Mouse (Mus musculus) layer of hippocampus, postnatal 10 days (tissue): ENCODE measurements around the gene Ctr9. TPM values are rescaled to one million over a fixed set of nuclear protein-coding genes. Genes with fewer than 3 reads are reported as not detected.

Experiments
- DNase-seq, 2 experiments: peaks; one replicate each; pipeline ENCODE4 v3.0.0; 2021; ENCODE audit warnings: low spot score in 2 of 2
- total RNA-seq, 2 experiments: library from RNA; stranded (reverse); gene quantifications; 2 replicates each; pipeline ENCODE4 v1.2.3; 2021

The Ctr9 gene
- total RNA-seq, 2 experiments from 2014 or later: 57.3 to 60.5 TPM

DNA sequence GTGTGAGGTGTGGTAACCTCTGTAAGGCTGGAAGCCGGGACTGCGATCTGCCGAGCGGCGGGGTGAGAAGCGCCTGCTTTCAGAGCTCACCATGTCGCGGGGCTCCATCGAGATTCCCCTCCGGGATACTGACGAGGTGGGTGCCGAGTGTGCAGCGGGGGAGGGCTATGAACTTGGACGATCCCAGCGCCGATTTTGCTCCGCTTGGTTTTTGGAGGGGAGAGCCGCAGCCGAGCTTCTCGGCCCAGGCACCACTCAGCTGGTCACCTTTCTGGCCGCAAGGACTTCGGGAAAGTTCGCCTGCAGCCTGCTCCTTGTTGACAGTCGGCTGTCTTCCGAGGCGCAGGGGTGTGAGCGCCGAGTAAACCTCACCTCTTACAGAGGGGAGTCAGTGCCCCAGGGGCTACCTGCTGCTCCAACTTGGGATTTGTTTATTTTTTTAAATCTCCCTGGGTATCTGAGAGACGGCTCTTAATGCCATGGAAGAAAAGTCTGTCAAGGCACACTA, 349 bp downstream of the Ctr9 start:
- DNase-seq: no peak

GRCm38 (mm10) chr7:111048920-111049319, 20.2 kb downstream of the Ctr9 start:
- no peak for DNase-seq

DNA sequence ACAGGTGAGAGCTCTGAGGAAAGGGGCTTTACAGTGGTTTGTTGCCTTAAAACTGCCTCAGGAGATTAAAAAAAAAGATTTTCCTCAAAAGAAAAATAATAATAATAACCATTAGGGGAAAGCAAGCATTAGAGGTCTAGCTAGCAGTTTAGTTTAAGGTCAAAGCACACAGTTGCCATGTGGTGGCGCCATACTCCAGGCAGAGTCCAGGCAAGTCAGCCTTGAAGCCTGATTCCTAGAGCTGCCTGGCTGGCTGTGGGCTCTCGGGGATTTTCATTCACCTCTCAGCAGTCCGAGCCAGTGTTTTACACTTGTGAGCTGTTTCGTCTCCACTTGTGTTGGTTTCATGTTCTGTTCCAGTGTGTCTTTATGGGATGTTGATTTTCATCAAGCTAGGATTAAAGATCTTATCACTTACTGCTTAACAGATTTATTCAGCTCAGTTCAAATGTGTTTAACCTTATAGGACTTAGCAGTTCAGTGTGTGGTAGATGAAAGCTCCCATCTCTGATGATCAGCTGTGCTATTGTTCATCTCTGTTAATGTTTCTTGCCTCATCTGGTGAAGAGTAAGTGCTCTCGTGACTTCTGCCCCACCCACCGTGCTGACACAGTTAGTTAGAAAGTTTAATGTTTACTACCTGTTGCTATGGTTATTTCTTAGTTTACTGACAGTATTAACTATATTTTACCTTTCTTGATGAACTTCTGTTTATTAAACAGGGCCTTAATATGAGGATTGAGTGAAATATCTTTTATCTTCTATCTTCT, 21.1 kb downstream of the Ctr9 start:
- DNase-seq: peak; percentile 66 to 73

DNA sequence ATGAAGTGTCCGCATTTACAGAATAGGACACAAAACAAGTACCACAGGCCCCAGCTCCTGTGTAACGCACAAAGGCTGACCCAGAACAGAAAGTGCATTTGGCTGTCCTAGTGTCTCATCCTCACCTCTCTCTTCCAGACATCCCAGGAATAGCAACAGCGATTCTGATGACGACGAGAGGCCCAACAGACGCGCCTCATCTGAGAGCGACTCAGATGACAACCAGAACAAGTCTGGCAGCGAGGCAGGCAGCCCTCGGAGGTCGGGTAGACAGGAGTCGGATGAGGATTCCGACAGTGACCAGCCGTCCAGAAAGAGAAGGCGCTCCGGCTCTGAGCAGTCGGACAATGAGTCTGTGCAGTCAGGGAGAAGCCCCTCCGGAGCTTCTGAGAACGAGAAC, 26.5 kb downstream of the Ctr9 start:
- DNase-seq: no peak

DNA sequence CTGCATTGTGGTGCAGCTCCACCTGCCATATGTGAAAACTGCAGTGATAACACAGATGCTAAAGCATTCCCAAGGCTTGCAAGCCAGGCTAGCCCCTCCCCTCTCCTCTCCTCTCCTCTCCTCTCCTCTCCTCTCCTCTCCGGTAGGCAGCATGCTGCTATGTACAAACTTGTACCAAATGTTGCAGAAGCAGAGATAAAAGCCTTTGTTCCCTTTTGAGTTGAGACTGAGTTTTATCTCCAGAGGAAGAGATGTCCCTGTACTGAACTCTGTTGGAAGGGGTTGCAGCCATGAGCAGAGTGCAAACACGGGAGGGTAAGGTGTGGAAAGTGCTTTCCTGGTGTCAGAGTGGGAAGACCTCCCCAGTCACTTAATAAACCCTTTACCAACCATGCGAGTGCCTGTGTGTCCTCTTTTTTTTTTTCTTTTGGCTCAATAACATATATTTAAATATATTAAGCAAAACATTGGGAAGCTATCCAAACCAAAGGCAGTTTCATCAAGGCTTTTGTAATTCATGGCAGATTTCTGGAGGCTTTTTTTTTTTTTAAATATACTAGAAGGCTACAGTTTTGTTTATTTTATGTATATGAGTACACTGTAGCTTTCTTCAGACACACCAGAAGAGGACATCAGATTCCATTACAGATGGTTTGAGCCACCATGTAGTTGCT, 27.4 kb downstream of the Ctr9 start:
- no peak for DNase-seq

GRCm38 (mm10) chr7:111059527-111059926, 30.8 kb downstream of the Ctr9 start:
- DNase-seq: no peak

DNA sequence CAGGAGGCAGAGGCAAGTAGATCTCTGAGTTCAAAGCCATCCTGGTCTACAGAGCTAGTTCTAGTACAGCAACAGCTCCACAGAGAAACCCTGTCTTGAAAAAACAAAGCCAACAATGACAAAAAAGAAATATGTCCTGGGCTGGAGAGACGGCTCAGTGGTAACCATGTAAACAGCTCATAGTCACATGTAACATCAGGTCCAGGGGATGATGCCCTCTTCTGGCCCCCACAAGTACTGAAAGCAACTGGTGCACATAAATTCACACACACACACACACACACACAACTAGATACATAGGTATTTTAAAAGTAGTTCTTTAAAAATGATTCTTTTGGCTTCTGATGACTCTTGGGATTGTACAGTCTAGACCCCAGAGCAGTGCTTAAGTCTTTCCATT, 34.2 kb downstream of the Ctr9 start:
- DNase-seq: no peak

GRCm38 (mm10) chr7:111068181-111068580, 39.4 kb downstream of the Ctr9 start:
- no peak for DNase-seq

GRCm38 (mm10) chr7:111069439-111070166, 40.9 kb downstream of the Ctr9 start:
- DNase-seq: no peak

- DNase-seq: no peak
Measured at GRCm38 (mm10) chr7:111070167-111070496, 41.4 kb downstream of the Ctr9 start.

GRCm38 (mm10) chr7:111072410-111072809, 43.7 kb downstream of the Ctr9 start:
- no peak for DNase-seq

- no peak for DNase-seq
Measured at GRCm38 (mm10) chr7:111075288-111075687, 46.5 kb downstream of the Ctr9 start.

DNA sequence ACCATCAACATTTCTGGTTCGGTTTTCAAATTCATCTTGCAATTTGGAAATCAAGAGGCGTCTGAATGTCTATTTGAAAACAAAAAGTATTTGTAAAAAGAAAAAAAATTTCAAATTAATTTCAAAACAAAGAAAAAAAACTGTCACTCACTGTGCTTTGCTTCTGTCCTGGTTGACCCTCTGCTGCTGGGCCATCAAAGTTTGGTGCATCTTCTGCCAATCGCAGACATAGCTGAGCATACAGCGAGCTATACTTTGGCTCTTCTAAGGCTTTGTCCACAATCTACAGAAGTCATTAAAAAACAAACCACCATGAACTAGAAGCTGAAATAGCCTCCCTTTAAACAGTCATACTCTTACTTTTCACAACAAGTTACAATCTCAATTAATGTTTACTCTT, 49.5 kb downstream of the Ctr9 start:
- DNase-seq: no peak

DNA sequence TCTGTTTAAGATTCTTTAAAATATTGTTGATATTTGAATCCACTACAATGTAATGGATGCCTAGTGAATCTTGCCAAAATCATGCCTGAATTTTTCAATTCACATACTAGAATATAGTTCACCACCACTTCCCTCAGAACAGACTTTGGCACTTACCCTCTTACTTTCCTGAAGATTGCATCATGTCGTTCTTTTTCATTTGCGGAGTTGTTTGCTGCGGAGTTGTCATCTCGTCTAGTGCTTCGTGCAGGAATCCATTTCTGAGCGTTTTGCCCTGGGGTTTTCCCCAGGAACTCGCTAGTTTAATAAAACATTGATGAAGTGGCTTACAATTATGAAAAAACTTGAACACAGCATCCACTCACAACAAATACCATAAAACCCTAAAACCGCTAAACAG, 51.3 kb downstream of the Ctr9 start:
- no peak for DNase-seq

GRCm38 (mm10) chr7:111080876-111081275, 52.1 kb downstream of the Ctr9 start:
- DNase-seq: no peak

DNA sequence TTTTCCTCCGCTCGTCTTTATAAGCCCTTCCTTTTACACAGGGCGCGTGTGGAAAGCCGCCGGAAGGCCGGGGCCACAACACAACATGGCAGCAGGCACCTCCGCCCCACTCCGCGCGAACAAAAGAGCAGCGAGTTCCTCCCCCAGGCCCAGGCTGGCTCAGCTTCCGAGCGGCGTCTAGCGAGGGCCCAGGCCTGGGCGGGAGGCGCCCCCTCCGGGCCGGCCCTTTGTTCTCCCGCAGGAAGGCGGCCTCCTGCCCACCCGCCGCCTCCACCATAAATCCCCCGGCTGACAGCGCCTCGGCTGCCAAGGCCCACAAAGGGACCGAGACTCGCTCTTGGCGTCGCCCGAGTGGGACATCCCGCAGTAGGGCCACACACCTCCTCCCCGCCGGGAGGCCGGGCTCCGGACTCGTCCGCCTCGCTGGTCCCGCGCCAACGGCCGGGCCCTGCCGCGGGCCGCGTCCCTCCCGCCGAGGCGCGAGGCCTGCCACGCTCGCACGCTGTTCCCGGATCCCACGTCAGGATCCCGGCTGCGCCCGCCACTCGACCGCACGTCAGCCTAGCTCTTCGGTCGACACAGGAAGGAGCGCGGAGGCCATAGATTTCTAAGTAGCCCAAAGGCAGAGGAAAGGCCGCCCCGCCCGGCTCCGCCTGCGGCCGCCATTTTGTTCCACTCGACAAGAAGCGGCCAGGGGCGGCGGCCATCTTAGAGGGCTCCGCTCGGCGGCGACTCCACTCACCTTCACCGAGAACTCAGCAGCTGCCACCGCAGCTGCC, 53.5 kb downstream of the Ctr9 start:
- DNase-seq: peak; percentile 82 to 85

- peak; percentile 98 for DNase-seq
Measured at GRCm38 (mm10) chr7:111082822-111083732, 54.3 kb downstream of the Ctr9 start, which contains the start of gene Eif4g2. Gene Eif4g2 (minus strand): TSS chr7:111083030.

GRCm38 (mm10) chr7:111083733-111084120, 55.0 kb downstream of the Ctr9 start:
- DNase-seq: no peak

DNA sequence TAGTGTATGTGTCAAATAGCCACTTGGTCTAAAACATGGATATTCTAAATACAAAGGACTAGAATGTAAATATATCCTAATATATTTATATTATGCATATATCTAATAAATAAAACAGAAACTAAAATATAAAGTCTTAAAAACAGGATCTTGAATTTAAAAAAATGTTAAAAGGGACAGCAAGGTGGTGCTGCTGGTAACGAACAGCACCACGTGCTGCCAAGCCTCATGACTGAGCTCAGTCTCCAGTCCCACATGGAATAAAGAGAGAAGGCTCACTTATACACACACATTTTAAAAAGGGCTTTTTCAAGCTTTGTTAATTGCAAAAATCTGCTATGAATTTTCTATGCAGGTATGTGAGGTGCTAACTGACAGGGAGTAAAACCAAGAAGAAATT, 55.7 kb downstream of the Ctr9 start:
- no peak for DNase-seq

- DNase-seq: no peak
Measured at GRCm38 (mm10) chr7:111085153-111085552, 56.4 kb downstream of the Ctr9 start.
